Mouse (Mus musculus): Measurements from ENCODE around the gene Rsph1.

Rsph1 gene

GRCm38 (mm10) chr17:31247144-31247543 is 30.0 kb downstream of the Rsph1 start:
- no peak for DNase-seq

- no peak for DNase-seq
Measured at GRCm38 (mm10) chr17:31245321-31245720, 31.9 kb downstream of the Rsph1 start.

GRCm38 (mm10) chr17:31242764-31243163 is 34.4 kb downstream of the Rsph1 start:
- no peak for DNase-seq

DNA sequence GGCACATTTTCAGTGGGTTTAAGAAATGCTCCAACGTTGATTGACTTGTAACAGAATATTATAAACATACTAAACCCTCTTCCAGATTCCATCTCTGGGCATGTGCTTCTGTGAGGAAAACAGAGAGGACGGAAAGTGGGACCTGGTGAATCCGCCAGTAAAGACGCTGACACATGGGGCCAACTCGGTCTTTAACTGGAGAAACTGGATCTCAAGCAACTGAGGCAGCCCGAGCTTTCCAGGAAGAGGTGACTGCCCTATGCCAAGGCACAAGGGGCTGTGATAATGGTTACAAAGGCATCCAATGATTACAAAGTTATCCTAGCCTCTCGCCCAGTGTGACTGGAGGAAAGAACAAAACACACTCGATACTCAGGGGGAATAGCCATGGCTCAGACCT is 36.0 kb downstream of the Rsph1 start:
- DNase-seq = no peak

- no peak for DNase-seq
Measured at GRCm38 (mm10) chr17:31238234-31239020, 38.8 kb downstream of the Rsph1 start.

- DNase-seq = no peak
Measured at GRCm38 (mm10) chr17:31235915-31236314, 41.3 kb downstream of the Rsph1 start.

DNA sequence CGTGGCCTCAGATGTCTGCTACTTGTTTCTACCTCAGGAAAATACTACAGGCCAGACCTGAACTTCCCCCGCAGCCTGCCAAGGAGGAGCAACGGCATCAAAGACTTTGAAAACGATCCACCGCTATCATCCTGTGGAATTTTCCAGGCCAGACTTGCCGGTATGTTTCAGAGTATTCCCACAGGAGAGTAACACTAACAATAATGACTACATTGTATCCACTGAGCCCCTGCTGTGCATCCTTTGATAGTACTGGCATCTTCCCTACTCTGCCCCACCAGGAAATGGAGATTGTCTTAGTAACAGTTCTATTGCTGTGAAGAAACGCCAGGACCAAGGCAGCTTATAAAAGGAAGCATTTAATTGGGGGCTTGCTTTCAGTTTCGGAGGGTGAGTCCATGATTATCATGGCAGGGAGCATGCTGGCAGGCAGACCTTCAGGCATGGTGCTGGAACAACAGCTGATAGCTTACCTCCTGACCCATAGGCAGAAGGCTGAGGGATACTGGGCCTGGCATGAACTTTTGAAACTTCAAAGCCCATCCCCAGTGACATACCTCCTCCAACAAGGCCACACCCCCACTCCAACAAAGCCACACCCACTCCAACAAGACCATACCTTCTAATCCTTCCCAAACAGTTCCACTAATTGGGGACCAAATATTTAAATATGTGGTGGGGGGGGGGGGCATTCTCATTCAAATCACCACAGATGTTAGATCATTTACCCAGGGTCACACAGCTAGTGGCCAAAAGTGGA is 44.8 kb downstream of the Rsph1 start:
- no peak for DNase-seq

DNA sequence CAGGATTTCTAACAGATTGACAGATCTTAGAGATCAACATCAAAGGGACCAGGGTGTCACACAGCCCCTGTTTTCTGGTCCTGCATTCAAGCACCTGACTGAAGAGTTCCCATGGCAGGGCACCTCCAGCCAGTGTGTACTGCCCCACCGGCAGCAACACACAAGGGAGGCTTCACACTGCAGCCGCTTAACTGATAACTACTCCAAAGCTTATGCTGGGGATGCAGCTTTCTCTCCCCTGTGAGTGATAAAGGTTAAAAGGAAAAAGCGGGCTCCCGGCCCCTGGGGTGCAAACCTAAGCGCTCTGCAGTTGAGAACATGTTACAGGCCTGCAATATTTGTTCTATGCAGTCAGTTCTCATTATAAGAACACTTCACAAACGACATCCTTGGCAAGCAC is 45.4 kb downstream of the Rsph1 start:
- no peak for DNase-seq

DNA sequence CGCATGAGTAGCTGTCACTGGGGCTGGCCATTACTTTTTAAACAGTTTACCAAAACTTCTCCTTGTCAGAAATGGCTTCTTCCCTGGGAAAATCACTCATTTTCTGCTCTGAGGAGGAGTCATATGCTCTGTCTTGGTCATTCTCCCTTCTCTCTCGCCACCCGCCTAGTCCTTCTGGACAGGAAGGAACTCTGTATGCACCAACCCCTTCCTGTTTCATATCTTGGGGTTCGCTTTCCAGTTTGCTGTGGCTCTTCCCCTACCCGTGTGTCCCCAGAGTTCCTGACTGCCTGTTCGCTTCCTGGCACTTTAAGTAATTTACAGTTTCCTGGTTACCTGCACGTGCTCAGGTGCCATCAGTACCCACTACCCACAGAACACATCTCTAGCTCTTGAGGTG is 50.3 kb downstream of the Rsph1 start:
- DNase-seq = no peak

GRCm38 (mm10) chr17:31226368-31226767 is 50.8 kb downstream of the Rsph1 start:
- DNase-seq = no peak

DNA sequence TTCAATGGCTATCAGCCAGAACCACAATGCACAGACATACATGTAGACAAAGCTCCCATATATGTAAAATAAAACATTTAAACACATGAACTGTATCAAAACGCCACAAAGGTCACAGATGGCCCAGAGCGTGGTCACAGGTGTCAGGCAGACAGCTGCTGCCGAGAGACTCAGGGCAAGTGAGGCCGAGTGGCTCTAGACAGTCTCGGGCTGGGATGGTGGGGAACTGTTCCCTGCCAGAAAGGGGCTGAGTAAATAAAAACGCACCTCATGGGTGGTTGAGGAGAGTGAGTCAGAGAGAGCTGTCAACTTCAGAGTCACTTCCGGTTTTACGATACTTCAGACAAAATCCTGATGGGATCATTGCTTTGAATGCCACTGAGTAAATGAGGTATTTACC is 52.6 kb downstream of the Rsph1 start:
- DNase-seq = no peak

GRCm38 (mm10) chr17:31223835-31224234 is 53.3 kb downstream of the Rsph1 start:
- DNase-seq = no peak

- no peak for DNase-seq
Measured at GRCm38 (mm10) chr17:31222810-31223310, 54.3 kb downstream of the Rsph1 start.

- DNase-seq = no peak
Measured at GRCm38 (mm10) chr17:31216068-31216955, 60.9 kb downstream of the Rsph1 start.

DNA sequence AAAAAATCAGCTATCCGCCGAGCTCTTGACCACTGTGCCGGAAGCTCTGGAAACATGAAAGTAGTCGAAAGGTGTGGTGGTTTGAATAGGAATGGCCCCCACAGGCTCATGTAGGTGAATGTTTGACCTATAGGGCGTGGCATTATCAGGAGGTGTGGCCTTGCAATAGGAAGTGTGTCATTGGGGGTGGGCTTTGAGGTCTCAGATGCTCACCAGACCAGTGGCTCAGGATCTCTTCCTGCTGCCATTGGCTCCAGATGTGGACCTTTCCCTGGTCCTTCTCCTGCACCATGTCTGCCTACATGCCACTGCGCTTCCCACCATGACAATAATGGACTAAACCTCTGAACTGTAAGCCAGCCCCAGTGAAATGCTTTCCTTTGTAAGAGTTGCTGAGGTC is 65.3 kb downstream of the Rsph1 start:
- DNase-seq = no peak

DNA sequence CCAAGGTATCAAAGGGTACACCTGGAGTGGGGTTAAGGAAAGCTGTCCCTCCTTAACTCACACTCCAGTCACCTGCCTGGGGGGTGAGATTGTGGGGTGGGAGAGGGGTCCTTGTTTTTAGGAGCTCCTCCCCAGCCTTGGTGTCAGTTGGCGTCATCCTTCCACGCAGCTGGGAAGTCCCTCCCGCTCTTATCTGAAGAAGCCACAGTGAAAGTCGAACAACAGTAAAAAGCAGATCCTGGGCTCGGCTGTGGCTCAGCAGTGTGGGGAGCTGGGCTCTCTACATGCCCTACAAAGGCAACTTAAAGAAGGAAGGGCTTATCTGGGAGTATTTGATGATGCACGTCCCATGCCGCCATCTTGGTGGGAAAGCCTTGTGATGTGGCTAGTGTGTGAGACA is 66.9 kb downstream of the Rsph1 start:
- DNase-seq = no peak

DNA sequence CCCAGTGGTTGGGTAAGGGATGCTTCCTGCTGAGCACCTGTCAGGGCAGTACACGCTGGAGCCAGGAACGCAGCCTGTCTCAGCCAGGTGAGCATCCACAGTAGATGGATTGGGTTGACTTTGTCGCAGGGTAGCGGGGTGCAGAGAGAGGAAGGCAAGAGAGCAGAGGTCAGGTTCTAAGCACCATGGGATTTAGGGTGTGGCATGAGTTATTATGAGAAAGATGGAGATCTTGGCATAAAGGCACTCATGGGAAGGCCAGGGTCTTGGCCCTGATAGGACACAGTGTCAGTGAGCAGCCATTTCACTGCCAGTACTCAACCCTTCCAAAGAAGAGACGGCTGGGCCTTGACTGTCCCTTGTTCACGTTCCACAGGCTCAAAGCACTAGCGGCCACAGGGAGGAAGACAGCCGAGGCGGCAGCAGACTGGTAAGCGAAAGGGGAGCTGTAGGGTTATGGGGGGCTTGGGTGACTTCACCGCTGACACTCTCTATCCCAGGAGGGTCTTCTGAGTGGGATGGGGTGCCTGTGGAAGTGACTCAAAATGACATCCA is 67.7 kb downstream of the Rsph1 start:
- DNase-seq = no peak

GRCm38 (mm10) chr17:31208654-31209053 is 68.5 kb downstream of the Rsph1 start:
- DNase-seq = no peak

GRCm38 (mm10) chr17:31207771-31208334 is 69.3 kb downstream of the Rsph1 start, which contains the start of gene Ubash3a:
TSS of gene Ubash3a (plus strand) at chr17:31207873.
- no peak for DNase-seq

Measured in lung, postnatal 14 days (tissue).